Mouse (Mus musculus) heart, adult 2 months (tissue): ENCODE data around the gene Lcor. TPM values are rescaled to one million over a fixed set of nuclear protein-coding genes. Genes with fewer than 3 reads are reported as not detected.

Experiments used
- DNase-seq, 2 experiments: peaks; one replicate each; pipeline ENCODE4 v3.0.0; 2021
- H3K27ac ChIP-seq: fragments of 200-600 bp; 2 replicates; pipeline ENCODE4 v1.8.1; 2022
- H3K27me3 ChIP-seq: fragments of 200-500 bp; 2 replicates; pipeline ENCODE4 v1.6.1; 2012; ENCODE audit warnings: mild to moderate bottlenecking, low read length, inconsistent platforms, mixed read lengths; ENCODE audit not compliant: control insufficient read depth, insufficient read depth
- H3K36me3 ChIP-seq: fragments of 200-500 bp; 2 replicates; pipeline ENCODE4 v1.6.1; 2012; ENCODE audit warnings: low read length, inconsistent platforms; ENCODE audit not compliant: control insufficient read depth, insufficient read depth
- H3K4me1 ChIP-seq: fragments of 200-500 bp; 2 replicates; pipeline ENCODE4 v1.6.1; 2011; ENCODE audit warnings: low read length; ENCODE audit not compliant: control insufficient read depth, insufficient read depth
- H3K4me3 ChIP-seq: fragments of 200-600 bp; 2 replicates; pipeline ENCODE4 v1.8.1; 2022
- H3K79me2 ChIP-seq: fragments of 200-500 bp; replicated peaks from 2 replicates; pipeline ENCODE4 v1.6.1; 2012; ENCODE audit warnings: mild to moderate bottlenecking, inconsistent platforms, low read length, moderate library complexity, mixed read lengths; ENCODE audit not compliant: control insufficient read depth, insufficient read depth
- H3K9ac ChIP-seq: fragments of 200-500 bp; 2 replicates; pipeline ENCODE4 v1.6.1; 2012; ENCODE audit warnings: low read depth, mild to moderate bottlenecking, control low read depth, inconsistent platforms, low read length, mixed read lengths
- CTCF ChIP-seq: fragments of 200-600 bp; IDR thresholded peaks from 2 replicates; pipeline ENCODE4 v1.8.1; 2022; ENCODE audit warnings: antibody characterized with exemption, mild to moderate bottlenecking, moderate library complexity
- EP300 ChIP-seq: fragments of 200-500 bp; IDR thresholded peaks from 2 replicates; pipeline ENCODE4 v1.6.1; 2011; ENCODE audit warnings: low read depth, low read length, control low read depth; ENCODE audit not compliant: insufficient read depth
- POLR2A ChIP-seq: fragments of 200-500 bp; IDR thresholded peaks from 2 replicates; pipeline ENCODE4 v1.6.1; 2011; ENCODE audit warnings: mild to moderate bottlenecking, low read depth, low read length, control low read depth; ENCODE audit not compliant: insufficient read depth
- WGBS: fragments of 180-500 bp; shearing (Covaris S2); methylation state at CpG from one replicate; pipeline ENCODE4 v1.1.7; 2018; 5-methylcytosine and 5-hydroxymethylcytosine counted together
- intact Hi-C: fragments of 180-260 bp; cut with DNase I; formaldehyde crosslinking; loops from one replicate; pipeline ENCODE4 v1.15.1; 2025
- polyA plus RNA-seq: library from polyadenylated mRNA; depleted of rRNA; stranded (reverse); fragments of >200 nt; gene quantifications from 2 replicates; pipeline ENCODE4 v1.2.3, GENCODE M21; 2012
- total RNA-seq, 2 experiments: library from RNA; stranded (reverse); gene quantifications; 2 replicates each; pipeline ENCODE4 v1.2.3; 2021

The Lcor gene
- total and polyA plus RNA-seq, 3 experiments = 1.7 to 12.8 (median 12.2) TPM

GRCm38 (mm10) chr19:41441911-41442607 lies 40.4 kb upstream of the Lcor start:
- WGBS = 12% methylated on average over 20 of the region's 20 CpGs
- TF ChIP-seq POLR2A (no peak), CTCF (no peak), EP300 (no peak)
- H3K9ac ChIP-seq = no peak overlapping the region
- intact Hi-C loops = no loop called here
- no peaks in the 10 kb centered on the region for H3K79me2 ChIP-seq
- no peak for DNase-seq
- H3K27ac ChIP-seq = no peak overlapping the region
- H3K27me3 ChIP-seq = no peaks in the 10 kb centered on the region; the same call in 1 of the 2 replicates
- peak overlapping the region; percentile 23; the same call in 1 of the 2 replicates for H3K4me3 ChIP-seq
- H3K36me3 ChIP-seq = no peaks in the 10 kb centered on the region
- H3K4me1 ChIP-seq = no peaks in the 10 kb centered on the region

DNA sequence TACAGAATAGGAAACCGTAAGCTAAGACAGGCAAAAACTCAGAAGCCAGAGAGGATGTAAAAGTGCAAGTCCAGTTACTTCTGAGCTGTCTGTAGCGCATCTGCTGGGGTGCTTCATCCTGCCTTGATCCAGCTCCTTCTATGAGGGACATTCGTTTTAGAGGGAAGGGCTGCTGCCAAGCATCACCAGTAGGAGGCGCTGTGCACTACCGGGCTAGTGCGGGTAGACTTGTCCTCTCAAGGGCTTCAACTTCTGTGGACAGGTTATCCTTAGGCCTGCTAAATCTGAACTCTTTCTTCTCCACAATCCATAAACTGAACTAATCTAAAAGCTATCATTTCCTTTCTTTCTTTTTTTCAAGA lies 39.8 kb upstream of the Lcor start:
- peak overlapping the region; percentile 23; the same call in 1 of the 2 replicates for H3K4me3 ChIP-seq
- DNase-seq = peak; percentile 44 to 65
- no peaks in the 10 kb centered on the region for H3K4me1 ChIP-seq
- TF ChIP-seq POLR2A (no peak), CTCF (peak; percentile 72), EP300 (no peak)
- no peaks in the 10 kb centered on the region for H3K79me2 ChIP-seq
- H3K36me3 ChIP-seq = no peaks in the 10 kb centered on the region
- no peaks in the 10 kb centered on the region; the same call in 1 of the 2 replicates for H3K27me3 ChIP-seq
- H3K27ac ChIP-seq = no peak overlapping the region
- 10% methylated on average over 6 of the region's 6 CpGs for WGBS
- no peak overlapping the region for H3K9ac ChIP-seq
- intact Hi-C loops = no loop called here

- H3K9ac ChIP-seq = no peak overlapping the region
- WGBS = 58% methylated on average over 8 of the region's 8 CpGs
- H3K4me3 ChIP-seq = no peak overlapping the region
- no peaks in the 10 kb centered on the region; the same call in 1 of the 2 replicates for H3K27me3 ChIP-seq
- no peak overlapping the region for H3K27ac ChIP-seq
- no peaks in the 10 kb centered on the region for H3K36me3 ChIP-seq
- no peaks in the 10 kb centered on the region for H3K79me2 ChIP-seq
- no peaks in the 10 kb centered on the region for H3K4me1 ChIP-seq
- intact Hi-C loops = no loop called here
- no peak for TF ChIP-seq CTCF
- no peak for TF ChIP-seq EP300
- no peak for TF ChIP-seq POLR2A
- DNase-seq = no peak
Observed at GRCm38 (mm10) chr19:41444491-41444890, 37.9 kb upstream of the Lcor start.

GRCm38 (mm10) chr19:41445013-41445610 lies 37.3 kb upstream of the Lcor start:
- H3K4me1 ChIP-seq = no peaks in the 10 kb centered on the region
- intact Hi-C loops = no loop called here
- no peak for DNase-seq
- H3K4me3 ChIP-seq = no peak overlapping the region
- no peak overlapping the region for H3K27ac ChIP-seq
- 72% methylated on average over 10 of the region's 10 CpGs for WGBS
- H3K27me3 ChIP-seq = no peaks in the 10 kb centered on the region; the same call in 1 of the 2 replicates
- TF ChIP-seq POLR2A = no peak
- TF ChIP-seq EP300 = no peak
- TF ChIP-seq CTCF = no peak
- no peaks in the 10 kb centered on the region for H3K79me2 ChIP-seq
- H3K9ac ChIP-seq = no peak overlapping the region
- no peaks in the 10 kb centered on the region for H3K36me3 ChIP-seq

DNA sequence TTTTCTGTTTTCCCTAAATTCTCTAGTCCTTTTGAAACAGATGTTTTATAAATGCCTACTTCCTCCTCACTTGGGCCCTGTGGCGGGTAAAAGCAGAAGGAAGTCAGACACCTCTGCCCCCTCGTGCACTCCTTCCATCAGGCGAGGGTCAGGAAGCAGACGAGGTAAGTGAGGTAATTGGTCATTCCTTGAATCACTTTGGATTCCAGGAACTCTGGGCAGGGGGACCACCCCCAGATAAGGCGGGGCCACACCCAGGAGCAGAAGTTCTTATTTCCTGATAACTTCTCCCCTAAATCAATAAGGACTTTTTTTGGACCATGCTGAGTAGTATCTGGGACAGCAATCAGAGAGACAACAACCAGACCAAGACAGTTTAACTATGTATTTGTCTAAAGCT lies 36.7 kb upstream of the Lcor start:
- 38% methylated on average over 5 of the region's 5 CpGs for WGBS
- Histone ChIP-seq H3K4me3 (no peak overlapping the region), H3K27ac (no peak overlapping the region), H3K9ac (no peak overlapping the region), H3K36me3 (no peaks in the 10 kb centered on the region), H3K79me2 (no peaks in the 10 kb centered on the region), H3K27me3 (no peaks in the 10 kb centered on the region; the same call in 1 of the 2 replicates), H3K4me1 (no peaks in the 10 kb centered on the region)
- TF ChIP-seq EP300 = no peak
- TF ChIP-seq POLR2A = no peak
- TF ChIP-seq CTCF = no peak
- intact Hi-C loops = no loop called here
- no peak for DNase-seq

GRCm38 (mm10) chr19:41447166-41447565 lies 35.3 kb upstream of the Lcor start:
- no peaks in the 10 kb centered on the region for H3K79me2 ChIP-seq
- intact Hi-C loops = no loop called here
- H3K4me1 ChIP-seq = no peaks in the 10 kb centered on the region
- 89% methylated on average over 2 of the region's 2 CpGs for WGBS
- no peak for DNase-seq
- H3K36me3 ChIP-seq = no peaks in the 10 kb centered on the region
- H3K27me3 ChIP-seq = no peaks in the 10 kb centered on the region
- TF ChIP-seq CTCF (no peak), POLR2A (no peak), EP300 (no peak)
- H3K9ac ChIP-seq = no peak overlapping the region
- H3K27ac ChIP-seq = no peak overlapping the region
- no peak overlapping the region for H3K4me3 ChIP-seq
